Mouse (Mus musculus): ENCODE results near the gene Slc22a6. TPM values are rescaled to one million over a fixed set of nuclear protein-coding genes. Genes with fewer than 3 reads are reported as not detected.

The Slc22a6 gene
- polyA plus RNA-seq, 2 experiments from 2014 or later = not detected

Other genes starting within 250 kb of the Slc22a6 start
- gene Slc22a30, start 212.9 kb upstream of the Slc22a6 start, polyA plus RNA-seq (2017; shearing (Covaris generic)) = not detected
- under 1 TPM in 1 of 2 experiments, not detected in 1; 0.40 TPM for gene Slc22a8, start 26.8 kb upstream of the Slc22a6 start, polyA plus RNA-seq (2017; shearing (Covaris generic))
- gene Chrm1, start 45.8 kb downstream of the Slc22a6 start, polyA plus RNA-seq (2017; shearing (Covaris generic)) = not detected
- 10 to 100 TPM; 60.3 to 69.3 TPM for gene Slc3a2, start 105.3 kb downstream of the Slc22a6 start, polyA plus RNA-seq (2017; shearing (Covaris generic))
- 10 to 100 TPM; 43.3 to 70.5 TPM for gene Wdr74, start 117.8 kb downstream of the Slc22a6 start, polyA plus RNA-seq (2017; shearing (Covaris generic))
- gene 1700092M07Rik, start 122.7 kb downstream of the Slc22a6 start, polyA plus RNA-seq (2017; shearing (Covaris generic)) = not detected
- 100 to 1,000 TPM; 109 to 113 TPM for gene Stx5a, start 123.4 kb downstream of the Slc22a6 start, polyA plus RNA-seq (2017; shearing (Covaris generic))
- 100 to 1,000 TPM; 126 to 163 TPM for gene Nxf1, start 139.0 kb downstream of the Slc22a6 start, polyA plus RNA-seq (2017; shearing (Covaris generic))
- 100 to 1,000 TPM; 115 to 137 TPM for gene Tmem223, start 153.0 kb downstream of the Slc22a6 start, polyA plus RNA-seq (2017; shearing (Covaris generic))
- gene Tmem179b, start 156.4 kb downstream of the Slc22a6 start, polyA plus RNA-seq (2017; shearing (Covaris generic)) = 100 to 1,000 TPM in 1 of 2 experiments, 10 to 100 TPM in 1; 98.5 to 110 TPM
- 1 to 10 TPM; 3.5 to 6.9 TPM for gene Taf6l, start 168.4 kb downstream of the Slc22a6 start, polyA plus RNA-seq (2017; shearing (Covaris generic))
- gene Polr2g, start 180.5 kb downstream of the Slc22a6 start, polyA plus RNA-seq (2017; shearing (Covaris generic)) = 100 to 1,000 TPM; 171 to 186 TPM
- gene Zbtb3, start 184.5 kb downstream of the Slc22a6 start, polyA plus RNA-seq (2017; shearing (Covaris generic)) = 1 to 10 TPM; 2.1 TPM
- gene Ttc9c, start 201.3 kb downstream of the Slc22a6 start, polyA plus RNA-seq (2017; shearing (Covaris generic)) = 10 to 100 TPM; 39.9 to 43.8 TPM
- gene Hnrnpul2, start 202.0 kb downstream of the Slc22a6 start, polyA plus RNA-seq (2017; shearing (Covaris generic)) = 1 to 10 TPM; 6.0 to 6.1 TPM
- gene AC129217.1, start 211.7 kb downstream of the Slc22a6 start, polyA plus RNA-seq (2017; shearing (Covaris generic)) = not detected
- 100 to 1,000 TPM in 1 of 2 experiments, 10 to 100 TPM in 1; 93.4 to 102 TPM for gene Bscl2, start 219.4 kb downstream of the Slc22a6 start, polyA plus RNA-seq (2017; shearing (Covaris generic))
- gene Gng3, start 221.2 kb downstream of the Slc22a6 start, polyA plus RNA-seq (2017; shearing (Covaris generic)) = 1 to 10 TPM in 1 of 2 experiments, under 1 TPM in 1; 0.42 to 1.2 TPM
- gene Lrrn4cl, start 232.7 kb downstream of the Slc22a6 start, polyA plus RNA-seq (2017; shearing (Covaris generic)) = not detected

Measured in activated CD4-positive, CD25-positive, alpha-beta regulatory T cell, adult 4 months (primary cell).